Mouse (Mus musculus) kidney, postnatal 25 days (tissue): Measurements from ENCODE around the gene Sat2.

Experiments
- DNase-seq, 2 experiments: peaks; one replicate each; pipeline ENCODE4 v3.0.0; 2021; ENCODE audit warnings: mixed read lengths in 2 of 2

Sat2 gene

DNA sequence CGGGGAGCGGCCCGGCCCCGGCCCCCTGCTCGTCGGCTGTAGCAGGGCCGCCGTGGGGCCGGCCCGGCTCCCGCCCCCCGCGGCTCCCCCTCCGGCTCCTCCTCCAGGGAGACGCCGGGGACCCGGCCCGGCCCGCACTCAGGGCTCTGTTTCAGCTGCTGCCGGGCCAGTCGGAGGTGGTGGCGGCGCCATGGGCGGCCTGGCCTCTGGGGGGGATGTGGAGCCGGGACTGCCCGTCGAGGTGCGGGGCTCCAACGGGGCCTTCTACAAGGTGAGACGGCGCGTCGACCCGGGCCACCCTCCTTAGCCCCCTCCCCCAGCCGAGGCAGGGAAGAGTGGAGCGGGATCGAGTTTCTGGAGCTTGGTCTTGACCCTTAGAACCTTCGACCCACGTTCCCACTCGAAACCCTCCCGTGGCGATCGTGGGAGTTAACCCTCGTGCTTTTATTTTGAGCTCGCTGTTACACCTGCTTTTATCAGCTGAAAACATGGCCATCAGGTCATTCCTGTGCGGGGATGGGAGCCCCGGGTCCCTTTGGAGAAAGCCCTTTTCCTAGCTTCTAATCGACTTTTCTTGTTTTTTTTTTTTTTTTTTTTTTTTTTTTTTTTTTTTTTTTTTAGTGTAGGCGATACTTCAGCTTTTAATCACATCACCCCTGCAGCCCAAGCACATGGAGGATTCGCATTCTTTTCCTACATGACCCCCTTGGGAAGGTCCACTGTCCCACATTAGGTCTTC is 11.5 kb downstream of the Sat2 start:
- DNase-seq, result peak; percentile 65 to 86

DNA sequence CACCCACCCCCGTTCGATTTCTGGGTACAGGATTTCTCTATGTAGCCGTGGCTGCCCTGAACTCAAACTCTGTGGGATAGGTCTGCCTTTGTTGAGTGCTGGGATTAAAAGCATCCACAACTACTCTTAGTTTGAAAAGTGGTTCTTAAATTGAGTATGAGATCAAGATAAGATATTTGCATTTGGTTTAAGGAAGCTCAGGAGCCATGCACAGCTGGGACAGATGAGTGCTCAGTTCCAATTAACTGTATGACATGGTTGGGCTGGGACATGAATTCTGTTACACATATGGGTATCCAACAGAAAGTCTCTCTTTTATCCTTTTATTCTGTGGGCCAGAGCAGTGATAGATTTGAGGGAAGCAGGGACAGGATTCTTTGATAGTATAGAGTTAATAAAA is 13.6 kb downstream of the Sat2 start:
- DNase-seq, result no peak

DNA sequence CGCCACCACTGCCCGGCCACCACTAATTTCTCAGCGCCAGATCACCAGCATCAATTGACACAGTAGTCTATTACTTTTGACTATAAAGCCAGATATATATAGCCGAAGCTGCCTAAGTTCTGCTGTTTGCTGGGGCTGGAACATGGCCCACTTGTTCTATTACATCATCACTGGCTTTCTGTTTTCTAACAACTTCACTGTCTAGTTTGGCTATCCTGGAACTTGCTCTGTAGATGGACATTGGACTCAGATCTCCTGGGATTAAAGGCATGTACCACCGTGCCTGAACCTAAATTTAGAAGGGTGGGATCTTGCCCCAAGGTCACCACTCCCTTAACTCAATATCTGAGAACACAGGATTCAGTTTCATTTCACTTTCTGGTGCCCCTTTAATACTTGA is 24.0 kb downstream of the Sat2 start:
- no peak for DNase-seq

DNA sequence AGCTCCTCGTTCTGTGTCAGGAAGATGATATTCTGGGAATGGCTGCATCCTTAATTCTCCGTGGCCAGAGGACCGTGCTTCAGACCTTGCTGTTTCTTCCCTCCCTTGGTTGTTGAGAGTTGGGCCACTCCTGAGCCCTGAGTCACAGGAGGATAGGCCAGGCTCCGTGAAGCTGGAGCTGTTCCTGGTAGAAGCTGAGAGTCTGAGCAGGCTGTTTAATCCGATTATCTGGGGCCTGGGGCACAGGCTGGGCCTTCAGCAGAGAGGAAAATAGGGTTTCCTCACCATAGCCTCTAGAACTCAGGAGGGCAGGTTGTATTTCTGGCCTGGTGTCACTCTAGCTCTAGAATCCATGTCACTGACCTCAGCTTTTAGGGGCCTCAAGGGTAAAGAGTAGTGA is 31.6 kb downstream of the Sat2 start:
- no peak for DNase-seq

DNA sequence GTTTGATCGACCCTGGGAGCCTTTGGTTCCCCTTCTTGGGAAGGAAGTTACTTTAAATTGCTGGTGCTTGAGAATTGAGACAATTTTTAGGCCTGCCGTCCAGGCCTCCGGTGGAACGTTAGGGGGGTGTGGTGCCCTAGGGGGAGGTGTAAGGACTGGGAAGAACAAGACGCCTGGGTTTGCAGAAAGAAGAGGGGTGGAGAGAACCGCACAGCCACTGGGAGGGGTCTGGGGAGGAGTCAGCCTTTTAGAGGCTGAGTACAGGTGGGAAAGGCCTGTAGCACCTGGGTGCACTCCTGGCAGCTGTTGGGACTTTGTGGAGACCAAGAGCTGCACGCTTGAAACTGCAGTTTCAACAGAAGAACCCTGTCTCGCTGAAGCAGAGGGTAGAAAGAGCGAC is 32.9 kb downstream of the Sat2 start:
- DNase-seq, result peak in 1 of 2 experiments; percentile 43

DNA sequence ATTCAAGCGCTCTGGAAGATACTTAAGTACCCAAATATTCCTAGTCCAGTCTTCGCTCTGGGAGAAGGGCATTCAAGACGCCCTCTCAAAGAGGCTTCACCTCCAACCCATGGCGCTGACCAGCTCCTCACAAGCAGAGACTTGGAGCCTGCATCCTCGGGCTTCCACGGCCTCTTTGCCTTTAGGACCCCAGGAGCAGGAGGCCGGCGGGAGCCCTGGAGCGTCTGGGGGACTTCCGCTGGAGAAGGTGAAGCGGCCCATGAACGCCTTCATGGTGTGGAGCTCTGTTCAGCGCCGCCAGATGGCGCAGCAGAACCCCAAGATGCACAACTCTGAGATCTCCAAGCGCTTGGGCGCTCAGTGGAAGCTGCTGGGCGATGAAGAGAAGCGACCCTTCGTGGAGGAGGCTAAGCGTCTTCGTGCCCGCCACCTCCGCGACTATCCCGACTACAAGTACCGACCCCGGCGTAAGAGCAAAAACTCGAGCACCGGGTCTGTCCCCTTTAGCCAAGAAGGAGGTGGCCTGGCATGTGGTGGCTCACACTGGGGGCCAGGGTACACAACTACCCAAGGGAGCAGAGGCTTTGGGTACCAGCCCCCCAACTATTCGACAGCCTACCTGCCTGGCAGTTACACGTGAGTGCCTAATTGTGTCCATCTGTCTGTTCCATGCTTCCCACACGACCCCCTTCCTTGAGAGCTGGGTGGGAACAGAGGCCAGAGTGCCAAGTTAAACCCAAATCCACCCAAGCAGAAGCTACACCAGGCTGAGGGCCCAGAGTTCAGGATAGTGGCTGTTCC is 33.6 kb downstream of the Sat2 start, which contains the start of gene Sox15:
Gene Sox15 (plus strand): TSS at position 51 of the 801 bp plus-strand sequence.
- peak; percentile 79 for DNase-seq

DNA sequence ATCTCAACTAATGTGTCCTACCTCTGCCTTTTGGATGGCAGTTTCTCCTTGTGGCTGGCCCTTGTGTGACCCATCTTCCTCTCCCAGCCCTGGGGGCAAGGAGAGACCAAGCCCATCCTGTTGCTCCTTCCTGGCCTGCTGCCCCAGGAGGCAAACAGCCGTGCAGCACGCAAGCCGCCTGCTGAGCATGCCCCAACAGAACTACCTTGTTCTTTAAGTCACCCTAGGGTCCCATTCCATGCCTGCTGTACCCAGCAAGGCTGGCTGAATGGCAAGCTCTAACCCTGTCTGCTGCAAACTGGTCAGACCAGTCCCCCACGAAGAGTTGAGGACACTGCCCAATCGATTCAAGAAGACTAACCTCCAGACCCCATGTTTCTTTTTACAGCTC is 34.2 kb downstream of the Sat2 start:
- DNase-seq, result no peak

DNA sequence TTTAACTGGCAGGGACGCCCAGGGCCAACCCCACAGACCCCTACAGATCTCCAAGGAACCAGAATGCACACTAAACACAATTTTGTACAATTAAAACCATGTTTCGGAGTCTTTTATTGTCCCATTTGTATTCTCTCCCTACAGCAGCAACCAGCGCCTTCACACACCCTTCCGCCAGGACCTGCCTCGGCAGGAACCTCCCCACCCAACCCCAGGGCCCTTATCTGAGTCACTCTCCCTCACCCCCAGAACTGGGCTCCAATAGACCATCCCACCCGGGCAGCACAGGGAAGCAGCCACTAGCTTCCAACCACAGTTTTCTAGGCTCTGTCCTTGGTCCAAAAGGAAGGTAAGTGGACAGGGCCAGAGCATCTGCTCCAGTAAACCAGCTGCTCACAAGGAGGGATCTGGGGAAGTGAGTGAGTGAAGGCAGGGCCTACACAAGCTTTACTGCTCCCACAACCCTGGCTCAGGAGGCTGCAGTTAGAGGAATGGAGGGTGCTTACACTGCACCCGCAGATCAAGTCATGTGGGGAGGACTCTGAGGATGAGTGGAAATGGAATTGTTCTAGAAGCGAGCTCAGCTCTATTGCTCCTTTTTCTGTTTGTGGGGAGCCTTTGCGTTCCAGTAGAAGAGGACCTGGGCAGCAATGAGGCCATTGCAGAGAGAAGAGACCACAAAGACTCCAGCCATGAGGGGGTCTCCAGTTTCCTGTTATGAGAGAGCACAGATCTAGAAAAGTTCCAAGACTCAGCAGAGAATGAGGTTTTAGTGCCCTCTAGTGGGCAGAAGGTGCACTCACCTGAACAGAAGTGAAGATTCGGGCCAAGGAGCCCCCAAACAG is 35.0 kb downstream of the Sat2 start:
- peak; percentile 37 to 57 for DNase-seq

DNA sequence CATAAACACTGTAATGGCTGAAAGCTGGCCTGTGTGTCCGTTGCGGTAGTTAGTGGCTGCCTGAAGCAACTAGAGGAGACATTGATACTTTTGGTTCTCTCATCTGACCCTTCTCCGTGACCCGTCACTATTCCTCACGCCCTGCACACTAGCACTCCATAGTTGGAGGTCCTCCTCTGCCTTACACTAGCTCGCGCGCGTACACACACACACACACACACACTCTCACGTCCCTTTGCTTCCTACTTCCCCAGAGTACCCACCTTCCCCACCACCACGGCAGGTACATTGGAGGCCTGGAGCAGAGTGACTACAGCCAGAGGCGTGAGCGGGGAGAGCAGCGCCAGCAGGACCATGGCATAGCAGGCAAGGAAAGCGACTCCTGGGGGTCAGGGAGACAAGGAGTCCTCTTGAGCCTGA is 35.6 kb downstream of the Sat2 start:
- DNase-seq, result peak in 1 of 2 experiments; percentile 36

DNA sequence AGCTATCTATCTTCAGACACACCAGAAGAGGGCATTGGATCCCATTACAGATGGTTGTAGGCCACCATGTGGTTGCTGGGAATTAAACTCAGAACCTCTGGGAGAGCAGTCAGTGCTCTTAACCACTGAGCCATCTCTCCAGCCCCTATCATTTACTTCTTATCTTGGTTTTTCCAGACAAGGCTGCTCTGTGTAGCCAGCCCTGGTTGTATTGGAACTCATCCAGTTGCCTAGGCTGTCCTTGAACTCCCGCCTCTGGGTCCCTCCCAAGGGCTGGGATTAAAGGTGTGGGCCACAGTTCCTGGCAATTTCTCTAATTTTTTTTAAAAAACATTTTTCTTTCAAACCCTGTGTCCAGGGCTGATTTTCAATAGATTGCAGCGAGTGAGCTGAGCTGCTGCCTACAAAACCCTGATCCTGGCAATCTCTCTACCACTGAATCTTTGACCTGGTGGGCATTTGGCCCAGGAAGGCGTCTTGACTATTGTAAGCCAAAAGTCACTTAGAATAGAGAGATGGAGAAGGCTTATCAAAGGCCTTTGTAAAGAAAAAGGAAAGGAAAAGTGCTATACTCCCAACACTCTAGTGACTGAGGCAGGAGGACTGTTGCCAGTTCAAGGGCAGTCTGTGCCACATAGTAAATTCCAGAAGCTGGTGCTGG is 39.5 kb downstream of the Sat2 start:
- peak in 1 of 2 experiments; percentile 58 for DNase-seq

DNA sequence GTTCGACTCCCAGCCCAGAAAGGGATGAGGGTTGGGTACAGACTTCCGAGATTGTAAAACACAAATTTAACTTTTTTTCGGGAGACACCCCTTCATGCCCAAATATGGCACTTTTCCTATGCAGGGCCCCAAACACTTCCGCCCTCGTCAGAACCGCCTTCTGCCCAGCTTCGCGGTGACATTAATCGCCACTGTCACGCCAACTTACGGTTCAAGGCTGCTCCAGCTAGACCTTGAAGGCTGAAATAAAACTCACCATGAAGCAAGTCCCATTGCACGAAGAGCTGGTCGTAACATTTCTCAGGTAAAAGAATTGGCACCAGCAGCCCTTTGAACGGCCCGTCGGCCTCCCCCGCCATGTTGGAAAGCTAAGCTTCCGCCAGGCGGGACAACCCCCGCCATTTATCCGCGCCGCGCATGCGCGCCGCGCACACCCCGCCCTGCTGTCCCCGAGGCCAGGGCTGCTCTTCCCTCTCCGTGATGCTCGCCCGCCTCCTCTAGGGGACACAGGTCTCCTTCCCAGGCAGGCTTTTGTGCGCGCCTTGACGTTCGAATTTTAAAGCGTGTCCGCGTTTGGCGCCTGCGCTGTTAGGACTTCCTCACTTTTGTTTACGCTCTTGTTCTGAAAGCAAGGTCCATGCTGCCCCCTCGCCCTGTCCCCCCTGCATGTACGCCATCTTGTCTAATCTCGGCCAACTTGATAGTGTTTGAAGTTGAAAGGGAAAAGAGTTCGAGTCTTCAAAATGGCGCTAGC is 40.6 kb downstream of the Sat2 start, which contains the start of gene Mpdu1:
Gene Mpdu1 (minus strand): TSS at position 430 of the 754 bp plus-strand sequence.
- peak; percentile 94 to 98 for DNase-seq

DNA sequence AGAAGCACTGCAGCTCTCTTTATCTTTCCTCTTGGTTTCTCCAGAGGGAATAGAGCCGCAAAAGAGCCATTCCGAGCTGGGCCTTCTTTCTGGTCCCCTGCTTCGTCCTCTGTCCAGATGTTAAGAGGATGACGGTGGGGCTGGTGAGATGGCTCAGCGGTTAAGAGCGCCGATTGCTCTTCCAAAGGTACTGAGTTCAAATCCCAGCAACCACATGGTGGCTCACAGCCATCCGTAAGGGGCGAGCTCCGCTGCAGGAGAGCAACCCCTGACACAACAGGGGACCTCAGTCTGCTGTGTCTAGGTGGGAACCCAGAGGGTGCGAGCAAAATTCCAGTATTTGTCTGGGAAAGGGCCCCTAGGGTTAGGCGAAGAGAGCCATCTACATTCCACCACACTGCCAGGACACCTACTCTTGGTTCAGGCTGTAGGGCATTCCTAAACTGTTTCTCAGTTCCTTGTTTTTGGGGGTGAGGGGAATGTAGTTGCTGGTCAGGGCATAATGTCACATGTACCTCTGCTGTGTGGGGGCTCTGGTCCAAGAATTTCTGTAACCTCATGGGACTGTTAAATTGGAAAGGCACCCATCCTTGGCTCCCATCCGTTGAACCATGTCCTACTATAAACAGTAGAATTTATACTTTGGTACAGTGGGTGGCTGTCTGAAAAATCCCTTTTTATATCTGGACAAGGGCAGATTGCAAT is 41.3 kb downstream of the Sat2 start:
- peak in 1 of 2 experiments; percentile 60 for DNase-seq

DNA sequence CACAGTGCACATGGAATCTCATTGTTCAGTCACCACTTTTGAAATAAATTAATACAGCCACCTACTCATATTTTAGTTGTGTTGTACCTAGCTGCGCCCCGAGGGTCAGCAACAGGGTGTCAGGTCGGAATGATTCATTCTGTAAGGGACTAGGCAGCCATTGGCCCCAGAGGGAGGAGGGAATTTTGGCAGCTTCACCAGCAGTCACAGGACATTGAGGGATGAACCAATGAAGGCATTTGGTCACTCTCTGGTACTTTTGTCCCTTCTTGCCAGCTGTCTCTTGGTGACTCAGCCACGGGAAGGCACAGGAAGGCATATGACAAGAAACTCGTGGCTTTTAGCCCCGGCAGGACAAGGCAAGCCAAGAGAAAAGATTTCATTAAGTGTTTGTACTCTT is 42.0 kb downstream of the Sat2 start:
- peak in 1 of 2 experiments; percentile 66 for DNase-seq

DNA sequence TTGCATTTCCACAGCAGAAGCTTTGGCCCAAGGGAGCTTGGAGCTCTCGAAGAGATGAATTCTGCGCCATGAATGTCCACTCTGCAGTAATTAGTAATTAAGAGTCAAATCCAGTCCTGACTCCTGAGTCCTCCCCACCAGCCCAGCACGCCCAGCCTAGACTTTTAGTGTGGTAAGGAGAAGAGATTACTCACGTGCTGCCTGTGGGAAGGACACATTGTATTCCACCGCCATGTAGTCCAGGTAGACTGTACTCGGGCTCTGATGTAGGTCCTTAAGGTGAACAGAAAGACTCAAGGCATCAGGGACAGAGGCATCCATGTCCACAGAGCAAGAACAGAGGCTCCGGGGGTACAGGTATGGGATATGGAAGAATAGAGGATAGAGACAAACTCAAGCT is 43.0 kb downstream of the Sat2 start:
- peak in 1 of 2 experiments; percentile 33 for DNase-seq

DNA sequence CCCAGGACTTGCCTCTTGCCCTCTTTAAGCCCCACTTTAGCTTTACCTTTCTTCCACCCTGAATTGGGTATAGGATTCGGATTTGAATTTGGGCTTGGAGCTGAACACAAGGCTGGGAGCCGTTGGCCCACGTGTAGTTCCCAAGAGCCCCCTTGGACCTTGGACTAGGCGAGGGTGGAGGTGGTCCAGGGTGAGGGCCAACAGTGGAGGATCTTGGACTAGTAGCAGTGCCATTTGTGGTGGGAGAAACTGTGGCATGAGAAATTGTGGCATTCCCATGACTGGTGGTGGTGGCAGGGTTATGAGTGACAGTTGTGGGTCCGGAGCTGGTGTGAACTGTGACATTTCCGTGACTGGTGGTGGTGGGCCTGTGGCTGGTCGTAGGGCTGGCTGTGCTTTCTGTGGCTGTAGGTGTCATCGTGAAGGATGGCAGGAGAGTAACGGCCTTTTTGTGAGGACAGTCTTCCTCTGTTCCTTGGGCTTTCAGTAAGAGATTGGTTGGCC is 43.7 kb downstream of the Sat2 start:
- DNase-seq, result peak in 1 of 2 experiments; percentile 34

DNA sequence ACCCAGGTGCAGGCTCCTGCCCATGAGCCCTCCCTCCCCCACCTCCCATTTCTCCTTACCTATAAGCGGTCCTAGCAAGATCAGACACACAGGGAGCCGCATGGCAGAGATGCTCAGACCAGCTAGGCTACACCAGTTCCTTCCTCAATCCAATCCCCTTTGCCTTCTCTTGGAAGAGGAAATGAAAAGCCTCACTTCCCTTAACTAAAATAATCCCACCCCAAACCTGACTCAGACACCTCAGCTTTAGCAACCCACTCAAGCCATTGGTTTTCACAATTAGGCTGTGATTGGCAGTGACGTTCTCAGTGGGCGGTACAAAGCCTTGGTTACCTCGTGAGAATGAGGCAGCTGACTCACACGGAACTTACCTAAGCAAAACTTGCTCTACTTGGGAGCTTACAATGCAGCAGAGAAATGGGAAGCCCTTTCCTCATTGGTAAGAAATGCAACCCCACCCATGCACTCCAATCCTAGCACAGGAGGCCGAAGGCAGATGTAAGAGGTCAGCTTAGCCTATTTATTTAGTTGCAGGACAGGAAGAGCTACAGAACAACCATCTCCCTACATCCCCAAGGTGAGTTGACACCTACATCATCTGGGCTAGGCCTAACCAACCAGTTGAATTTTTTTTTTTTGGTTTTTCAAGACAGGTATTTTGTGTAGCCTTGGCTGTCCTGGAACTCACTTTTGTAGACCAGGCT is 44.3 kb downstream of the Sat2 start, which contains the start of gene Cd68:
Gene Cd68 (minus strand): TSS at position 193 of the 704 bp plus-strand sequence.
- DNase-seq, result peak in 1 of 2 experiments; percentile 48

DNA sequence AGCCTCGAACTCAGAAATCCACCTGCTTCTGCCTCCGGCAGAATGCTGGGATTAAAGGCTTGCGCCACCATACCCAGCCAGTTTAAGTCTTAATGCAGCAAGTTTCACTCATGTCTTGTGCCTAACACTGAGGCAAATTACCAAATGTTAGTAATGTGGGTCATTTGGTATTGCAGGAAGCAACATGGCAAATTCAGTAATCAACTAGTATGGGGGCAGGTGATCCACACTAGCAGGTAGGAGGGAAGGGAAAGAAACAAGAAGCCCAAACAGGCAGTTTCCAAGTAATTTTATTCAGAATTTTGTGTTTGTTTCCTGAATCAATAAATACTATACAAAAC is 44.8 kb downstream of the Sat2 start:
- no peak for DNase-seq

DNA sequence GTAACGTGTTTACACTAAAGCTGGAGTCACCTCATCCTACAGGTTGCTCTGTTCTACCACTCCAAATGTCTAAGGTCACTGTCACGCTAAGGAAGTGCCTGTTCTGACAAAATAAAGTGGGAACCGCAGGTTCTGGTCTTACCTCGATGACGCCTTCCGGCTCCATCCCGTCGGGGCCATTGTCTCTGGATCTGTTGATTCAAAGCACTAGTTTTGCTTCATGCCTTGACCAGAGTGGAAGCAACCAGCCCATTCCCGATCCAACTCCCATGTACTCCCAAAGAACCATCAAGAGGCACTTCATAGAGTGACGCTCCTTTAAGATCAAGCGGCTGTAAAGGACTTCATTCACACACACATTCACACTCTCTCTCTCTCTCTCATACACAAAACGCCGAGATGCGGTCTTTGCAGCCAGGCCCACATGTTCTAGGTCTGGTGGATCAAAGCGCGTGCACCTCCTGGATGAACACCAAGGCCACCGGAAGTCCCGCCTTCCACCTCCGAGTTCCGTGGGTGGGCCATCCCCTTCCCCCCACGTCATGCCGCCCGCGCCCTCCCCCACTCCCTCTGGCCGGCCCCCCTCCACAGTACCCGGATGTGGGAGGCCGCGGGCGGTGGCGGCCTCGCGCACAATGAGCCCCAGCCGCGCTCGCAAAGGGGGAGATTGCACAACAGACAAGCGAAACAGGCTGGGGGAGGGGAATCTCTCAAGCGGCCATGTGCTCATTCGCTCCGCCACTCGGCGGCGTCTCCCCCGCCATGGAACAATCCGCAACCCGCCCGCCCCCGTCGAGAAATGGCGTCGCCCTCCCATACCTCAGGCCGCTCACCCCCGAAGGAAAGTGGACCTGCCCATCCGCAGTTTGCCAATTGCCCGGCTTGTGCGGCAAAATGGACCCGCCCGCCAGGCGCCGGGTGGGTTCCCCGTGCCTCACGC is 49.2 kb downstream of the Sat2 start:
- peak; percentile 97 for DNase-seq

DNA sequence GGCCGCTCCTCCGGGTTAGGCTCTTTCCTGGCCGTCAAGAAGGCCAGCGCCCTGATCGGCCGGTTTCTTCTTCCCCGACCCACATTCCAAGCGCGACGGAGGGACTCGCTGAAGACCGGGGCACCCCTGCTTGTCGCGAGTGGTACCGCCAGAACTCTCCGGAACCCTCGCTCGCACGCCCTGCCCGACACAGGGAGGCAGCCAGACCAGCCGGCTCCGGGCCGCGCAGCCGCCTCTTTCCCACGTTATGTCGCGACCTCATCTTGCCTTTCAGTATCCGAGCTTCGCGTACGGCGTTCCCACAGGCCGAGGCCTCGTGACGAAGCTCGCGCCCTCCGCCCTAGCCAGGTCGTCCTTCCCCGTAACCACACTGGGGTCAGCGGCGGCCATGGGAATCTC is 49.9 kb downstream of the Sat2 start:
- no peak for DNase-seq
